Mouse (Mus musculus) urinary bladder, adult 18-20 months (tissue): ENCODE data around the gene Klb.
"Not testable (repeated sequence)": the region's sequence is repeated elsewhere in the genome, so short reads cannot be mapped to it uniquely, and the experiment has no call there.

Experiments
- DNase-seq, 2 experiments: peaks; one replicate each; pipeline ENCODE4 v3.0.0; 2022; ENCODE audit warnings: low spot score in 2 of 2, mixed read lengths in 2 of 2

Klb gene

DNA sequence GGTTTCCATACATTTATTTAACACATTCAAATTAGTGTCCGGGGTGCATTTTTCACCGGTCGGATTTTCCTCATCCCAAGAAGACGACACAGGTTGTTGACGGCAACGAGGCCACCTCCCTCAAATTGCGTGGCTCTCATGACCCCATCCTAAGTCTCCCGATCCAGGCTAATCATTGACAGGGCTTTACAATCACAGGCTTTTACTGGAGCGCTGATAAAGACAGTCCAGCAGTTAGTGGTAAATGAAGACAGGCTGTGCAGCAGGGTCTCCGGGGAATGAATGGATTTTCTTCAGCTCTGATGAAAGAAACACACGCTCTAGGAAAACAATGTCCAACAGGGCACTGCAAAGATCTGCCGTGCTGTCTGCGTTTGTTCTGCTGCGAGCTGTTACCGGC is at the start of gene Klb:
Klb (plus strand) TSS at position 147 of the 400 bp plus-strand sequence.
- DNase-seq = no peak

DNA sequence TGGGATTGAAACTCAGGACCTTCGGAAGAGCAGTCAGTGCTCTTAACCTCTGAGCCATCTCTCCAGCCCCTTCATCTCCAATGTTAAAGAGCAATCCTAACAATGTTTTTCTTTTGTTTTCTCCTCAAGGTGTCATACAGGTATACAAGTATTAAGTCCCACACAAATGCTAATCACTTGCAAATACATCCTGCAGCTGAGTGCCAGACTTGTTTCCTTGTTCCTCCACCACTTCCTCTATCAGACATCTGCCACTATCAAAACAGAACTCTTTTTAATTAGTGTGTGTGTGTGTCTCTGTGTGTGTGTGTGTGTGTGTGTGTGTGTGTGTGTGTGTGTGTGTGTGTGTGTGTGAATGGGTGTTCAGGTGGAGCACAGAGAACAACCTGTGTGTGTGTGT is 48.5 kb upstream of the Klb start:
- not testable (repeated sequence) for DNase-seq

DNA sequence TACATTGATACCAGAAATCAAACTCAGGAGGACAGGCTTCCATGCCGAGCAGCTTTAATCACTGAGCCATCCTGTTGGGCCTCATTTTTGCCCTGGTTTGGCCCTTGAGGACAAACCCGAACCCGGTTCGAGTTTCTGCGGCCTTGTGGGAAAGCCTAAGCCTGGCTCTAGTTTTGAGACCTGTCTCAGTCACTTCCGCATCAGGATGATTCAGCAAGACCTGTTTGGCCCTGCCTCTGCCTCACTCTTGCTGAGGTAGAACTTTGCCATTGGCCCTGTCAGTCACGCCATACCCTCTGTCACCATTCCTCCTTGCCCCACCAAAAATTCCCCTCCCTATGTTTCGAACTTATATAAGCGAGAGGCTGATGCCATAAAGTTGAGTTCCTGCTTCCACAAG is 48.0 kb upstream of the Klb start:
- DNase-seq = no peak

DNA sequence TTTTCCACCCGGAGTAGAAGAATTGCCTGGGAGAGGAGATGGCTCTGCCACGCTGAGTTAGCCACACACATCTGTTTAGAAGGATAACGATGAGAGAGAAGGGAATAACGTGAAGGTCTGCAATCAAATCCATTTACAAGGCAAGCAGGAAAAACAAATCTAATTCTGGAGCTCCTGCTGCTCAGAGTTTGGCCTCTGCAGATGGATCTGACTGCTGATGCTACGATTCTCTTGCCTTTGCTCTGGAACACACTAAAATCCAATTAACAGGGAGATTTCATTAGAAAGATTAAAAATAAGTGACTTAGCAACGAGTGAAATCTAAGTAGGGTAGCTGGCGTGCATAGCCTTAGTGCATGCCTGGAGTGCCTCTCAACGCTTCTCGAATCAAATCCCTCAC is 42.6 kb upstream of the Klb start:
- no peak for DNase-seq

DNA sequence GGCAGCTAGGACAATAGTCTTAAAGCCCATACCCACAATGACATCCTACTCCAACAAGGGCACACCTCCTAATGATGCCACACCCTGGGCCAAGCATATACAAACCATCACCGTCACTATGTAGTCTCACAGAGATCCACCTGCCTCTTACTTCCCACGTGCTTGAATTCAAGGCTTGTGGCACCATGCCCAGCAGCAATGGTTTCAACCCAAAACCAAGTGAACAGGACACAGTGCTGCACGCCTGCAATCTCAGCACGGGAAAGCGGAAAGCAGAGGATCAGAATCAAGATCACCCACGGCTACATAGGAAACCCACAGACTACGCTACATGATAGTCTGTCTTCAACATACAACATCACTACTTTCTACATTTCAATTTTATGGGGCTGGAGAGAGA is 39.9 kb upstream of the Klb start:
- DNase-seq = no peak

DNA sequence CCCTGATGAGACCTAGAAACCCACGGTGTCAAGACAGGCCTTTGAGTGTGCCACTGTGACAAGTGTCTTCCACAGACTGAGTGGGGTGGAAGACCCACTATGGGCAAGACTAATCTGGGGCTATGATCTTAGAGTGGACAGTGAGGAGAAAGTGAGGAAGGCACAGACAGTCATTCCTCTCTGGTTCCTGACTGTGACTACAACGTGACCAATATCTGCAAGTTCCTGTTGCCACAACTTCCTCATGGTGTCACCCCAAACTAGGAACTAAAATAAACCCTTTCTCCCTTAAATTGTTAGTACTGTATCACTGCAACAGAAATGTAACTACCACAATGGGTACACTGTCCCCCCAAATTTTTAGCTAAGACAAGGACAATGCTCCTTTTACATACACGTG is 39.2 kb upstream of the Klb start:
- no peak for DNase-seq

DNA sequence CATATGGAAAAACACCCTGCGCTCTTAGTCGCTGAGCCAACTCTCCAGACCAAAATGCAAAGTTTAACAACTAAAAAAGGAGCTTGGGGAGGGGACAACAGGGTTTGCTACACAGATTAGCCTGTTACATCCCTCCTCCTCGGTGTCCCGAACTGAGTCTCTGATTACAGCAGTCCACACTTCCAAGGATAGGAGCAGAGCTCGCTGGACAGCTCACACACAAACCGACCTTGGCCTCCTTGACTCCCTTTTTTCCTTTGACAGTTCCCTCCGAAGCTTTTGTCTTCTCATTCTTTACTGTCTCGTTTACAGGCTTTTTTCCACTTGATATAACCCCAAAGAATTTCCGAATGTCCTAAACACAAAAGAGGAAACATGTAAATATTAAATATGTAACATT is 28.9 kb upstream of the Klb start:
- no peak for DNase-seq

DNA sequence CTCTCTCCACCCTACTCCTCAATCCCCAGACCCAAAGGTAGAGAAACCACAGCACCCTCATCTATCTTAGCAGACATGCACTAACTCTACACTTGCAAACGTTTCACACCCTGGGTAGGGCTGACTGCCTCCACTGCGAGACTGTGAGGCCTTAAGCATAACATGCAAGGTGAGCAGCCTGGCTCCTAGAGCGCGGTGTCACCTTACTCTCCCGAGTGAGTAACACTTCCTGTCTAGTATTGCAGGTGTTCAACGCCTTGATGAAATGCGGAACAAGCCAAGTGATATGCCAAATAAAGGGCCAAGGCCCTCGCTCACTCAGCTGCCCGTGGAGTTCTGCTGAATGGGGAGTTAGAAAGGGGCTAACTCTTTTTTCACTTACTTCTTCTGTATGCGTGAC is 25.9 kb upstream of the Klb start:
- peak in 1 of 2 experiments; percentile 8 for DNase-seq

DNA sequence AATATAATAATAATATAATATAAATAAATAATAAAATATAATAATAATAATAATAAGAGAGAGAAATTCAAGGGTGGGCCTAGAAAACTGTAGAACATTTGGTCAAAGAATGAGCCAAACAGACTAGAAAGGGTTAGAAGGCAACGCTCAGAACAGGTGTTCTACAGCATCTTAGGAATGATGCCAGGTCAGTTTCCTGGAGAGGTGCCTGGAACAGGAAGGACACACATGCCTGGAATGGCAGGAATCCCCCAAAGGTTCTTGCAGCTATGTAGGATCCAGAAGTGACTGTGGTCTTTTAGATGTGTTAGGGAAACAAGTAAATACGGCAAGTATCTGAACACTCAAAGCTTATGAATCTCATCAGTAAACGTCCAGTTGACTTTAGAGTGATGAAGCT is 23.8 kb upstream of the Klb start:
- DNase-seq = no peak

DNA sequence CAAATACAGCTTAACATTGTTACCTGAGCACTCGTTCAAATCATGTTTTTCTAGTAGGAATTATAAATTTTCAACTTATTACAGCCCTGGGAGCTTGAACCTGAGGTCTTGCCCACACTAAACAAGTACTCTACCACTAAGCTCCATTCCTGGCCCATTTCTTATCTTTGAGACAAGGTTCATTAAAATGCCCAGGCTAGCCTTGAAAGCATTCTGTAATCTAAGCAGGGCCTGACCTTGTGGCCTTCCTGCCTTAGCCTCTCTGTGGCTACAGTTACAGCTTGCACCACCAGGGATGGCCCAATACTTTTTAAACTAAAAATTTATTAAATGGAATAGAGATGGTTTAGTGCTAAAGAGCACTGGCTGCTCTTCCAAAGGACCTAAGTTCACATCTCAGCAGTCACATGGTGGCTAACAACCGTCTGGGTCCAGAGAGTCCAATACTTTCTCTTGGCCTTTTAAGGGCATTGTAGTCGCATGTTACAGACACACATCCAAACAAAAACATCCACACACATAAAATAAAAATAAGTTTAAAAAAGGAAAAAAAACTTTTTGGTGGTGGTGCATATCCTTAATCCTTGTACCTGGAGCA is 23.3 kb upstream of the Klb start:
- DNase-seq = no peak

DNA sequence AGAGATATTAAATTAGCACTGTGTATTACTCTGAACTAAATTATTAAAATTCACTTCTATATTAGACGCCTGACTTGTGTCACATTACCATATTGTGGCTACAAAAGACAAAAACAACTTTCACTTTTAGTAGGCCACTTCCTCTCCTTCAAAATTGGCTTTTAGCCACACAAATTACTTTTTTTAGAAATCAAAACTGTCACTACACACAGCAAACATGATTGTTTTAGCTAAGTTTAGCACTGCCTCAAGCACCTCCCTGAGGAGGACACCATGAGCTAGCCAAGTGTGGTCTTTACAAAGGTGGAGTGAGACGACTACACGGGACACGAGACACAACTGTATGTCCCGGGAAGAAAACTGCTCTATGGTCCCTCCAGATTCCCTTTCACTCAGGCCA is 21.9 kb upstream of the Klb start:
- DNase-seq = no peak

DNA sequence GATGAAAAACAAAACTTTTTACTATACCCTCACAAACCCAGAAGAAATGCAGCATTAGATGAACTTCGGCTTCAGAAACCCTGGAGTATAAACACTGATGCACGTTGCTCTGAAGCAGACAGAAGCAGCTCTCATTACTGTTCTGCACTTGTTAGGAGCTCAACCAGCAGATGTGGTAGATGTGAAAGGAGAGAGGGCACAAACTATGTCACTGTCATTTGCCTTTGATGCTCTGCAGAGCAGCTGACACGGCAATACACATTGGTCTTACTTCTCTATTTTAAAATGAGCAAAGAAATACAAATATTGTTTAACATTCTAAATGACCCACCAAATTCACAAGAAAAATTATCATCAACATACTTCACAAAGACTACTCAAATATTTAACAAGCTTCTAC is 18.1 kb upstream of the Klb start:
- no peak for DNase-seq

DNA sequence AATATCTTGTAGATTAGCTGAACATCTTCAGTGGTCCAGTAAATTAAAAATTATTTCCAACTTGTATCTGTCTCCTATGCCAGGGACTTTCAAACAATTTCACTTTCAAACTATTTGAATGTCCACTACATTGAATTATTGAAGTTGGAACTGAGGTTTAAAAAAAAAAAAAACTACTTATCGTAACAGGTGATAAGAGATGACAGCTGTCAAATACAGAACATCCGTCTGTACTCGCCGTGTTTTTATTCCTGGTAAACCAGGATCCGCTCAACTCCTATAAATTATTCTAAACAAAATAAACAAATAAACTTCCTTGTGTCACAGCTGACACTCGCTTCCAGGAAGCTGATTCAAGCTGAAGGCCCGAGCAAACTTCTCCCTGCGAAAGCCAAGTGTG is 13.3 kb upstream of the Klb start:
- no peak for DNase-seq

DNA sequence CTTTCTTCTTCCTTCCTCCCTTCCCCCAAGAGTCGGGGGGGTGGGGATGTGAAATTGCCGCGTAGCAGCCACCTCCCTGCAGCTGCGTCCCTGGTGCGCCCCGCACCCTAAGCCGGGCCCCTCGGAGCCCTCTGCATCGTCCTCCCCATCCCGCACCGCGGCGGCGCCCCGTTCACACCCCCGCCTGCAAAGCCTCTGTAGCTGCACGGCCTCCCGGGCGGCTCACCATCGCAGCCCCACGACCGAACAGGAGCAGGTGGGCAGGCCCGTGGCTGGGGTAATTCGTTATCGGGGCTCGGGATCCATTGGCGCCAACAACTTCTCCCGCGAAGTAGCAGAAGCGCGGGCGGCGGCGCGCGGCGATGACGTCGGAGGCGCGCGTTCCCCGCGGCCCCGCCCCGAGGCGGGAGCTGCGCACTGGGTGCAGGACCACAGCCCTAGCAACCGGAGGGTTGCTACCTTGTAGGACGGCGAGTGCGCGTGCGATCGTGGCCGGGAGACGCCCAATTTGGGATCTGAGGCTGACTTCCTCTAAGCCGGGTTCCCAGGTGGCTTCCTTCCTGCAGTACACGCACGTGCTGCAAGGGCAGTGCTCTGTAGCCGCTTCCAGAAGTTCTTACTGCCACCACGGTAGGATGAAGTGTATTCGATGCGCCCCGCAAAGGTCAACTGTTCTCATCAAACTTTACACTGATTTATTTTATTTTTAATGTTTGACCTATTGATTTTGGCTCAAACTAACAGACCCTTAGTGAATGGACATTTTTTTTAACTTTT is 12.6 kb upstream of the Klb start, which contains the start of gene Rfc1:
Rfc1 (minus strand) TSS at position 373 of the 777 bp plus-strand sequence.
- DNase-seq = peak; percentile 76 to 81

DNA sequence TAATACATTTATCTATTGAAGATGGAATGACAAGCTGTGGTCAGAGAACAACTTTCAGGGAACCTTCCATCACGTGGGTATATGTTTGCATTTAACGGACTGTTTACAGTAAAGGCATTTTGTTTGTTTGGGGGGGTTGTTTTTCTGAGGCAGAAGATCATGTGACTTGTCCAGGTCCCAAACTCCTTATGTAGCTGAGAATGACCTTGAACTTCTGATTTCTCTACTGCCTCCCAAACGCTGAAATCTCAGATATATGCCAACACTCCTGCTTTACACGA is 12.1 kb upstream of the Klb start:
- DNase-seq = no peak

DNA sequence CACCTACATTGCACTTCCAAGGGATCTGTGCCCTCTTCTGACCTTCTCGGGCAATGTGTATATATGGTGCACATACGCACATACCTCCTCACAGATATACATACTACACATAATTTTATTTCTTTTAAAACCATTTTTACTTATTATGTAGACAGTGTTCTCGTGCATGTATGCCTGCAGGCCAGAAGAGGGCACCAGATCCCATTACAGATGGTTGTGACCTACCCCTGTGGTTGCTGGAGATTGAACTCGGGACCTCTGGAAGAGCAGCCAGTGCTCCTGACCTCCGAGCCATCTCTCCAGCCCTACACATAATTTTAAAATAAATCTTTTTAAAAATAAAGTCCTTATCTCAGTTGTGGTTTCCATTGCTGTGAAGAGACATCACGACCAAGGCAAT is 9.7 kb upstream of the Klb start:
- no peak for DNase-seq

DNA sequence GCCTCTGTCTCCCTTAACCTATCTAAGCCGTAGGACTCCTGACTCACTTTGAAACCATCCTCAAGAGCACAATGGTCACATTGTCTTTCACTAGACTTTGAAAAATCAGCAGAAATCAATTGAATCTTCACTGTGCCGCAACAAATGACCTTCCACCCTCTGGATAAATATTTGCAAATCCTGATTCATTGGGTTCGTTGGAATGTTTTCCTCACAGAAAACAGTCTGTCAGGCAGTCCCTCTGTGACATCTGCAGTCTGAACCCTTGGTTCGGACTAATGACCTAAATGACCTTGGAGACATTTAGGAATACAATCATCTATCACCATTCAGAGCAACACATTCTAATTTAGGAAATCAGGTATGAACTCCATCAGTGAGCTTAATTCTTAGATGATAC is 7.9 kb upstream of the Klb start:
- no peak for DNase-seq

DNA sequence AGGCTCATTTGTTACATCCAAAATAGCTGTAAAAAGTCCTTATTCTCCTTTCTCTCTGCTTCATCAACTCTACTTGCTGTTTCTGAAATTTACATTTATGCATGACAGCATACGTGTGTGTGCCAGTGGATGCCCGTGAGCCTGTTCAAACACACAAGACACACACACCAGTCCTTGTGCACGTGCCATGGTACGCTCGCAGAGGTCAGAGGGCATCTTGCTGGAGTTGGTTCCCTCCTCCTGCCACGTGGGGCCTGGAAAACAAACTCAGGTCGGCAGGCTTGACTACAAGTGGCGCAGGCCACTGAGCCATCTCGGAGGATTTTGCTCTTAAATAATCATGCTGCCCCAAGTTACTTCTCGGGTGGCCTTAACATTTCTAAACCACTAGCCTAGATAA is 2.4 kb downstream of the Klb start:
- DNase-seq = no peak

DNA sequence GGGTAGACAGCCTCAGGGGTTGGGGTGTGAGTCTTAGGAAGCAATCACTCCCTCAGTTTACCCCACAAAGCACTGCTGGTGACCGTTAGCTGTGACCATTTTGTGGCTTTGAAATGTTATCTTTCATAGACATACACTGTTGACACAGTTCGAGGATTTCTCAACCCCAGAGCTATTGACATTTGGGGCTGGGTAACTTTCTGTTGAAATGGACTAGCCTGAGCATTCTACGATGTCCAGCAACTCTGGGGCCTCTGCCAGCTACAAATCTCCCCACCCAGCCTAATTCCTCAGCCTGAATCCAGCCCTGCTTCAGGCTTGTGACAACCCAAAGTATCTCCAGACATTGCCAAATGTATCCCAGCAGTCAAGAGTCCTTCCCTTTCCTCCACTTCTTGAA is 6.0 kb downstream of the Klb start:
- DNase-seq = no peak

DNA sequence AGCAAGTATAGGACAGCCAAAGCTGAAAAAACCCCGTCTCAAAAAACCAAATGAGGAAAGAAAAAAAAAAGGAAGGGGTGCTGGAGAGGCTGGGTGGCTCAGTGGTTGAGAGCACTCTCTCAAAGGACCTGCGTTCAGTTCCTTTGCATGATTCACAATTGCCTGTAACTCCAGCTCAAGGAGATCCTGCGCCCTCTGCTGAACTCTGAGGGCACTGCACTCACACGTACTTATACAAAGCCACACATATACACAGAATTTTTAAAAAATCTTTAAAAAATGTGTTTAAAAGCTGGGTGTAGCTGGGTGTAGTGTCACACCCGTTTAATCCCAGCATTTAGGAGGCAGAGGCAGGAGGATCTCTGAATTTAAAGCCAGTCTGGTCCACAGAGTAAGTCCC is 6.9 kb downstream of the Klb start:
- no peak for DNase-seq

DNA sequence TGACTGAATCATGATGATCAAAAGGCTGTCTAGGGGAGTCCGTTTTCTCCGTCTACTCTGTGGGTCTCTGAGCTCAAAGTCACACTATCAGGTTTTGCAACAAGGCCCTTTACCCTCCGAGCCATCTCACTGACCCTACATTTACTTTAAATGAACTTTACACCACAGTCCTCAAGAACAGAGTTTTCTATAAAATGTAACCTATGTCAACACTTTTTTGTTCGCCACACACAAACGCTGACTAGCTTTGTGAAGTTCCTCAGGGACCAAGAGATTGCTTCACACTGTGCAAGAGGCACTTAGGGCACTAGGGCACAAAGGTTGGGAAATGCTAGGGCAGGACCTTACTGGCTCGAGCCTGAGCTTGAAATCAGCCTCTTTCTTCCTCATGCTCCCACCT is 8.7 kb downstream of the Klb start:
- no peak for DNase-seq

DNA sequence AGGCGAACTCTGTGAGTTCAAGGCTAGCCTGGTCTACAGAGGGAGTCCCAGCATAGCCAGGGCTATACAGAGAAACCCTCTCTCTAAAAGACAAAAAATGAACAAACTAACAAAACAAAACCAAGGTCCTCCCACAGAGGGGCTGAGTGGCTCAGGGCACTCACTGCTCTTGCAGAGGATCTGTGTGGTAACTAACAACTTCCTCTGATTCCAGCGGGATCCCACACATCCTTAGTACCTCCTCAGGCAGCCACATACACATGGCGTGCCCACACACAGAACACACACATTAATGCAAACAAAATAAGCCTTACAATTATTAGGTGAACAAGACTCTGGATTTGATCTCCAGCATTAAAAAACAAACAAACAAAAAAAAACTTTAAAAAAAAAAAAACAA is 9.7 kb downstream of the Klb start:
- no peak for DNase-seq

DNA sequence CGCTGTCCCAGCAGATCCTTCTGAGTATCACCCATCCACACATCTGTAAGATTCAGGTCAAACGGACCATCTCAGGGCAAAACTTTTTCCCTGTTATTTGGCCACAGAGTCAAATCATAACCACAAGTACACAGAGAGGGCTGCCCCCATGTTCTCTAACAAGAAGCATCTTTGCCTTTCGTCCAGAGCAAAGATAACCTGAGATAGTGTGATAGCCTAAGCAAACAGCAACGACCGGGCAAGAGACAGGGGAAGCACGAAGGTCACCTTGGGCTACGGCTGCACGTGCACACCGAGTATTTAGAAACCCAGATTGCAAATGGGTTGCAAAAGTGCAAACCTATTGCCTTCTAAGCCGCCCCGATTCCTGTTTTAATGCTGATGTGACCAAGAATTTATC is 19.7 kb downstream of the Klb start:
- DNase-seq = no peak

DNA sequence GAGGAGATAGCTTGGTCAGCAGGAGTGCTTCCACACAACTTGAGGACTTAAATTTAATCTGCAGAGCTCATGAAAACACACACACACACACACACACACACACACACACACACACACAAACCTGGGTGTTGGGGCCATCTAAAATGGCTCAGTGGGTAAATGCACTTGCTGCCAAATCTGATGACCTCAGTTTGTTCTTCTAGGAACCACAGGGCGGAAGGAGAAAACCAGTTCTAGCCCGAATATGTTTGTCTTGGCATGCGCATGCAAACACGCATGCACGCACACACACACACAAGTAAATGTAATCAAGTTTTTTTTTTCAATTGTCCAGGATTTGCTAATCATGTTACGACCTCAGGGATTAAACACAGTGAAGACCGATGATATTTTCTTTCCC is 23.4 kb downstream of the Klb start:
- DNase-seq = no peak
